8 mouse cellular contexts compared by ENCODE assay signal in genomic region chr9:118506404-118507231, GRCm38 (mm10). TPM values are rescaled to one million over a fixed set of nuclear protein-coding genes. Genes with fewer than 3 reads are reported as not detected.
DNase-seq lines count a peak whose midpoint lies in the region; ATAC-seq and TF ChIP-seq lines count a peak whose summit lies in the region.

No protein-coding gene starts in this region.

- H3K4me3 ChIP-seq in hindbrain, embryonic 10.5 days, result peak overlapping the region; percentile 97
- H3K4me3 ChIP-seq in limb, embryonic 10.5 days, result peak overlapping the region; percentile 97
- peak overlapping the region; percentile 94 for H3K4me3 ChIP-seq in midbrain, embryonic 11.5 days (ENCODE audit: low read depth, low read length)

- H3K9ac ChIP-seq in midbrain, embryonic 11.5 days (ENCODE audit: low read length), result peak overlapping the region; percentile 94

- peak overlapping the region; percentile 96 for H3K27ac ChIP-seq in hindbrain, embryonic 10.5 days
- H3K27ac ChIP-seq in limb, embryonic 10.5 days, result peak overlapping the region; percentile 93
- peak overlapping the region; percentile 35; the same call in 1 of the 2 replicates for H3K27ac ChIP-seq in midbrain, embryonic 11.5 days (ENCODE audit: low read depth, low read length)

- no peak for TF ChIP-seq CTCF in brain, embryonic 14.5 days (IDR thresholded peaks at IDR 0.05; ENCODE audit: borderline replicate concordance, extremely low read depth, insufficient read depth, insufficient read length)

- no peak for TF ChIP-seq POLR2A in brain, embryonic 14.5 days (IDR thresholded peaks at IDR 0.05; ENCODE audit: borderline replicate concordance, extremely low read depth, insufficient read depth, insufficient read length, poor library complexity, severe bottlenecking)

- peaks cover 11% of the 10 kb centered on the region for H3K36me3 ChIP-seq in hindbrain, embryonic 10.5 days
- peaks cover 10% of the 10 kb centered on the region for H3K36me3 ChIP-seq in limb, embryonic 10.5 days
- no peaks in the 10 kb centered on the region for H3K36me3 ChIP-seq in midbrain, embryonic 11.5 days (ENCODE audit: control insufficient read depth, insufficient read depth, low read length)

- ATAC-seq in erythroid progenitor cell, adult 5-6 weeks (replicated peaks; ENCODE audit: low FRiP score, poor library complexity, severe bottlenecking), result peak; percentile 61
- peak; percentile 71 for ATAC-seq in midbrain, embryonic 11.5 days (ENCODE audit: low FRiP score)

- H3K27me3 ChIP-seq in hindbrain, embryonic 10.5 days (ENCODE audit: insufficient read depth, poor library complexity, severe bottlenecking), result no peaks in the 10 kb centered on the region
- no peaks in the 10 kb centered on the region for H3K27me3 ChIP-seq in limb, embryonic 10.5 days (ENCODE audit: low read depth, poor library complexity, severe bottlenecking)
- H3K27me3 ChIP-seq in midbrain, embryonic 11.5 days (ENCODE audit: control insufficient read depth, insufficient read depth, low read length), result no peaks in the 10 kb centered on the region

- 1% methylated on average over 57 of the region's 57 CpGs for WGBS in hindbrain, embryonic 10.5 days
- under 1% methylated on average over 57 of the region's 57 CpGs for WGBS in limb, embryonic 10.5 days
- WGBS in midbrain, embryonic 11.5 days, result under 1% methylated on average over 57 of the region's 57 CpGs

- H3K4me1 ChIP-seq in hindbrain, embryonic 10.5 days (replicated peaks), result peaks cover 45% of the 10 kb centered on the region
- H3K4me1 ChIP-seq in limb, embryonic 10.5 days, result peaks cover 36% of the 10 kb centered on the region
- peaks cover 18% of the 10 kb centered on the region for H3K4me1 ChIP-seq in midbrain, embryonic 11.5 days (ENCODE audit: control insufficient read depth, insufficient read depth, low read length)

- peak overlapping the region; percentile 99 for H3K4me2 ChIP-seq in midbrain, embryonic 11.5 days

- DNase-seq in ovary, postnatal 36 days (ENCODE audit: low spot score), result peak; percentile 32
- DNase-seq in ovary, postnatal 10 days (ENCODE audit: low spot score), result no peak
- peak; percentile 30 for DNase-seq in brain, embryonic 14.5 days (ENCODE audit: low read depth)
- DNase-seq in hindbrain, embryonic 10.5 days (ENCODE audit: low spot score), result peak; percentile 55
- DNase-seq in limb, embryonic 10.5 days (ENCODE audit: low spot score), result peak; percentile 52
- DNase-seq in midbrain, embryonic 11.5 days (ENCODE audit: low spot score, missing footprints), result peak; percentile 93
- peak; percentile 64 for DNase-seq in testis, postnatal 10 days (ENCODE audit: low spot score)

- no peaks in the 10 kb centered on the region for H3K9me3 ChIP-seq in hindbrain, embryonic 10.5 days
- H3K9me3 ChIP-seq in limb, embryonic 10.5 days (replicated peaks), result no peaks in the 10 kb centered on the region
- no peaks in the 10 kb centered on the region for H3K9me3 ChIP-seq in midbrain, embryonic 11.5 days (ENCODE audit: control insufficient read depth, low read length)

RNA-seq across cellular contexts. Expression of gene Golga4, which starts 0.6 kb away (rescaled TPM):
- polyA plus RNA-seq in brain, embryonic 14.5 days (2012; rRNA removed), result 44.5 and 60.5 TPM in 2 replicates
- 21.8 and 25.2 TPM in 2 replicates for total RNA-seq in erythroid progenitor cell, adult 5-6 weeks (2015; ENCODE audit: low replicate concordance)
- total RNA-seq in erythroid progenitor cell, adult 5-6 weeks (2017; ENCODE audit: low replicate concordance), result 38.1 and 42.6 TPM in 2 replicates
- 34.2 and 42.9 TPM in 2 replicates for polyA plus RNA-seq in hindbrain, embryonic 10.5 days (2016; fragmentation: Nextera tagmentation; extraction: Ambion mirVana)
- polyA plus RNA-seq in limb, embryonic 10.5 days (2016; fragmentation: Nextera tagmentation; extraction: Ambion mirVana), result 36.8 and 49.6 TPM in 2 replicates
- 48.5 and 48.7 TPM in 2 replicates for polyA plus RNA-seq in midbrain, embryonic 11.5 days (2014; fragmentation: Nextera tagmentation; extraction: Ambion mirVana)

RNA-seq across cellular contexts. Expression of gene Eomes, which starts 28.6 kb away (rescaled TPM):
- 12.6 and 33.7 TPM in 2 replicates for polyA plus RNA-seq in brain, embryonic 14.5 days (2012; rRNA removed)
- 1.3 and 2.2 TPM in 2 replicates for total RNA-seq in erythroid progenitor cell, adult 5-6 weeks (2015; ENCODE audit: low replicate concordance)
- total RNA-seq in erythroid progenitor cell, adult 5-6 weeks (2017; ENCODE audit: low replicate concordance), result 0.30 TPM in 1 of 2 replicates, not detected in the other
- 0.10 TPM in 1 of 2 replicates, not detected in the other for polyA plus RNA-seq in hindbrain, embryonic 10.5 days (2016; fragmentation: Nextera tagmentation; extraction: Ambion mirVana)
- polyA plus RNA-seq in limb, embryonic 10.5 days (2016; fragmentation: Nextera tagmentation; extraction: Ambion mirVana), result 0.05 TPM in 1 of 2 replicates, not detected in the other
- 0.33 and 1.1 TPM in 2 replicates for polyA plus RNA-seq in midbrain, embryonic 11.5 days (2014; fragmentation: Nextera tagmentation; extraction: Ambion mirVana)

Comparison
In these comparisons a context has a peak if more than half of its experiments do, and no peak if none do; other contexts are left out.
1. H3K27ac ChIP-seq: peak in every context shown above with its lines; median percentile 96 in hindbrain, embryonic 10.5 days; 93 in limb, embryonic 10.5 days; 35 in midbrain, embryonic 11.5 days.